Mouse (Mus musculus) v-Abl transformed pro-B cells (cell line): ENCODE results near the gene Pgrmc2.

Experiments used
- in situ Hi-C, 2 experiments: fragments of 400-800 bp; cut with MboI; formaldehyde crosslinking; loops; one replicate each; pipeline ENCODE4 v1.15.1; 2025; ENCODE audit not compliant: unreplicated experiment in 2 of 2

Pgrmc2 gene

DNA sequence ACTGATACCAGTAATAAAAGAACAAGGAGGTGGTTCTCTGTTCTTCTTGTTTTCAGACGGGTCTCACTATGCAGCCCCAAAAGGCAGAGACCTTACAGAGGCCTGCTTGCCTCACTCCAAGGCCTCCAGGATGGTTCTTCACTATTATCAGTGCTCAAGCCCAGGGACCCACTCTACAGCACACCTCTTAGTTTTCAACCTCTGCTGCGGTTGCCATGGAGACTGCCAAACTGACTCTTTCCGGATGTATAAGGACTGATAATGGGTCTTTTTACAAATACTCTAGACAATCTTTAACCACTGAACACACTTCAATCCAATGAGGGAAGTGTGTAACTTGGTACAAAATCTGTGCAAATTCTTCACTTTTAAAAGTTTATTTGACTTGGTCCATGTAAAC lies 2.1 kb downstream of the Pgrmc2 start:
- in situ Hi-C loops = loop anchor here (5.0 to 25.0 kb wide), 5 partner anchors 128 to 657 kb away; partner anchors contain the start of genes D3Ertd751e (in 1 of the 2) and Sclt1 (in 1 of the 2)

DNA sequence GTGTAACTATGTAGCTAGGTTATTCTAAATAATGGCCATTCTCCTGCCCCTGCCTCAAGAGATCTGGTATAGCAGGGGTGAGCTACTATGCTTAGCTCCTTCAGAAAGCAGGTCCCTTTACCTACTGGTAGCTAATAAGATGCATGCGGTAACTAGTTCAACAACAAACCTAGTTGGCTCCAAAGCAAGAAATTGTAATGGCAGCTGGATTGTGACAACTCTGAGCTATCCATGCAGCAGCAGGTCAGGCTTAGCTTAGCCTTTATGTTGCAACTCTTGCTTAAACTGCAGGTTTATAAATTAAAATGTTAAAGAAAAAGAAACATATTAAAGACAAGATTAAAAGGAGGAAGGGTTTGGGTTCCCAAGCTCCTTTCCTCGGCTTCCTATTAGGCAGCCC lies 4.2 kb downstream of the Pgrmc2 start:
- in situ Hi-C loops = loop anchor here in 1 of 2 experiments (25.0 kb wide), 1 partner anchor 659 kb away; the partner anchor contains the start of genes D3Ertd751e and Sclt1

DNA sequence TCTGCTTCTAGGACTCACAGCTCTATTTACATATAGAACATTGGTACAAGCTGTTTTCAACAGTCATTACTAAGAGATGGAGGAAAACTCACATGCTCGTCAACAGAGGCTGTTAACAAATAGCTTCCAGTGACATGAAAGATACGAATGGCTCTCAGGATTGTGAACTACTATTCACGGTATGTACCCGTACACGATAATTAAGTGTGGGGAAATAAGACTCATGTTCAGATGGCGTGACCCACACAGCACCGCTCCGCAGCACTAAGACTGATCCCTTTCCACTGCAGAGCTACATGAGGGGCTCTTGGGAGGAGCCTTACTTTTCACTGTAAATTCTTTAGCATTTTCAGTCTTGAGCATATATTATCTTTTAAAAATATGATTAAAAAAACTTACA lies 7.5 kb downstream of the Pgrmc2 start:
- in situ Hi-C loops = loop anchor here in 1 of 2 experiments (25.0 kb wide), 1 partner anchor 662 kb away; the partner anchor contains the start of genes D3Ertd751e and Sclt1

DNA sequence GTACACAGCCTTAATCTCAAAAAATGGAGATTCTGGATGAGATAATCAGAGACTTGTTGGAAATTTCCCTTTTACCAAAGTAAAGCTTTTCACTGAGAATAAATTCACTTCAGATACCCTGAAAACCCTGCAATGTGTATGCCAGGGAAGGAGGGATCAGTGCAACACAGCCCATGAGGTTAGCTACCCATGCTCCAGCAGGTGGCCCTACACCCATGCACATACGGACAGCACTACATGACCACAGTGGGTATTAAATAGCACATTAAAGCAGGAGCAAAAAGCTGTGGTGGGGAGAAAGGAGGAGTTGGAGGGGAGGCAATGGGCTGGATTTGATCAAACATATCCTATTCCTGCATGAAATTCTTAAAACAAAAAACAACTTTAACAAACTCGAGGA lies 12.3 kb downstream of the Pgrmc2 start:
- in situ Hi-C loops = no loop called here

DNA sequence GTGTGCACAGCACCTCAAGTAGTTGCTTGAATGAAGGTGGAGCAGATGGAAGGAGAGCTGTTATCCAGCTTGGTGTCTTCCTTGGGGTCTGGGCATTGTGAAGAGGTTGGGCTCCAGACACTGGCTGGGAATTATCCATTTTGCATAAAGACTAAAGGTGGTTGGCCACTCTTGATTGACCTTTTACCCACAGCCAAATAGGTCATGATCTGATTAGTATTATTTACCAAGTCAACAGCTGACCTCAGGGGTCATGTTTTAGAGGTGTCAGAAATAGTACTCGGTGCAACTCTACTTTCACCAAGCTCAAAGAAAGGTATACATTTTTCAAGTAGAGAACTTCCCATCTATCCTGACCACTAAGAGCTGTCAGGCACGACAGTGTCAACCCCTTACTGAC lies 17.5 kb downstream of the Pgrmc2 start:
- in situ Hi-C loops = no loop called here

DNA sequence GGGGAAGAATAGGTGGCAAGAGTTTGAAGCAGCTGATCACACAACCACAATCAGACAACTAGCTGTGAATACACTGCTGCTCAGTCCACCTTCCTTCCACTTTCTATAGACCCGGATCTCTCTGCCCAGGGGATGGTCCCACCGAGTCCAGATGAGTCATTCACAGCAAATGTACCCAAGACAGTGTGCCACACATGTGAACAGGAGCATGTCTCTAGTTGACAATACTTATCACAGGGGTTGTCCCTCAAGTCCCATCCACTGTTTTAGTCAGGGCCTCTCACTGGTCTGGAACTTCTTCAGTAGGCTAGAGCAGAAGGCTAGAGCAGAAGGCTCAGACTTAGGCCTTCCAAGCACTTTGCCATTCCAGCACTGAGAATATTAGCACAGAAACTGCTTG lies 20.1 kb downstream of the Pgrmc2 start:
- in situ Hi-C loops = no loop called here

DNA sequence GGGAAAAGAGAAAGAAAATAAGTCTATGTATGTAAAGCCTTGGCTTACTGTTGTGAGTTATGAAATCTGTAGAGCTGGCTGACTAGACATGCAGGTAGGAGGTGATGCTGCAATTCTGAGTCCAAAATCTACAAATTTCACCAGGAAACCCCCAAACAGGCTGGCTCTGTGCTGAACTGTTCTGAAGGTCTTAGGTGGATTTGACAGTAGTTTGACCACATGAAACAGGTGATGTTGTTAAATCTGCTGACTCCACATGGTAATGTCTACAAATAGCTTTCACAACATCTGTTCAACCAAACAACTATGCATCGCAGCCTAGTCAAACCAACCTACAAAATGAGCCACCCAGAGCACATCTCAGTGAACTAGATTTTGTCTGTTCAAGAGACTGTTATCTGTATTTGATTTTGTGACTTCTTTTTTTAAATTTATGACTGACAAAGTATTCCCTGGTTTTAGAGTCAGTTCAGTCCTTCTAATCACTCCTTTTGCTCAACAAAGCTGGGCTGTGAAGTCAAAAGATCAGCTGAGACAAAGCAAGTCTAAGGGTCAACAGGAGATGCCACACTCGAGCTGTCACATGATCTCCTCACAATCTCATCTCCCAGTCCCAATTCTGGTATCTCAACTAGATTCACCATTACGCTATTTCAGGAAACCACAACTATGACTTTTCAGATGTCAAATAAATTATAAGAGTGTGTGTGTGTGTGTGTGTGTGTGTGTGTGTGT lies 20.8 kb downstream of the Pgrmc2 start:
- in situ Hi-C loops = no loop called here

DNA sequence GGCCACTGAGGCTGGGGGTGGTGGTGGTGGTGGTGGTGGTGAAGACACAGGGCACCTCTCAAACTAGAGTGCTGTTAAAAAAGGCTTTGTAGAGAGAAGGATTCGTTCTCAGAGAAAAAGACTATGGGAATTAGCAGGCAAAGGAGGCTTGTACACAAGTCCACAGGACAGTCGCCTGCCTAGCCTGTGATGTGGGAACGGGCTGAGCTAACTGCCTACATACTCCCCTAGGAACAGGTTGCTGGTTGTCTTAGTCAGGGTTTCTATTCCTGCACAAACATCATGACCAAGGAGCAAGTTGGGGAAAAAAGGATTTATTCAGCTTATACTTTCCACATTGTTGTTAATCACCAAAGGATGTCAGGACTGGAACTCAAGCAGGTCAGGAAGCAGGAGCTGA lies 23.6 kb downstream of the Pgrmc2 start:
- in situ Hi-C loops = no loop called here

DNA sequence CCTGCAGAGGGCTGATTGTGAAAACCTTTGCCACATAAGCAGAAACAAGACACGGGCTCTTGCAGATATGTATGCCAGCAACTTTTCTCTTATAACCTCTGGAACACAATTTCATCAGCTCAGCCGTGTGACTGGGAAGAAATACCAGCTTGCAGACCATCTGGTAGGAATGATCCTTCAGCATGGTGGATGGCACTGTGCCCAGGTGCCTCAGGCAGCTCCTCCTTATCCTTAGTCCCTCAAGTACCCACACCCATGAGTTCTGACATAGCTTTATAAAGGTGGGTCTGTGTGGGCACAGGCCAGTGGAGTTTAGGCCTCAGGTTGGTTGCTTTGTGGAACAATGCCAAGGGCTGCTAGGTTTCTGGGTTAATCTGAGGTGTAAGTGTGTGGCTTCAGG lies 24.5 kb downstream of the Pgrmc2 start:
- in situ Hi-C loops = no loop called here

DNA sequence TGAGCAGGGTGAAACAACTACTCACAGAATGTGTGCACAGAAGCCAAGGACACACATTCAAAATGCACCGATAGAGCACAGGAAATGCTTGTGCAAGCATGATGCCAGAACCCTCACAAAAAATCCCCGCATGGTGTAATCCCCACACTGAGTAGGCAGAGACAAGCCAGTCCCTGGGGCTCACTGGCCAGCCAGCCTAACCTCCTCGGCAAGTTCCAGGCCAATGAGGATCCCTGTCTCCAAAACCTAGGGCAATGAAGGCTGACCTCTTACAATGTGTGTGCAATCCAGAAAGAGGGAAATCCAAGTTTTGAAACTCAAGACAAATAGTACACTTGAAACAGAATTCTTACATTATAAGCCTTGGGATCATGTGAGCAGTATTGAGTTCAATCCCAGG lies 29.5 kb downstream of the Pgrmc2 start:
- in situ Hi-C loops = no loop called here

DNA sequence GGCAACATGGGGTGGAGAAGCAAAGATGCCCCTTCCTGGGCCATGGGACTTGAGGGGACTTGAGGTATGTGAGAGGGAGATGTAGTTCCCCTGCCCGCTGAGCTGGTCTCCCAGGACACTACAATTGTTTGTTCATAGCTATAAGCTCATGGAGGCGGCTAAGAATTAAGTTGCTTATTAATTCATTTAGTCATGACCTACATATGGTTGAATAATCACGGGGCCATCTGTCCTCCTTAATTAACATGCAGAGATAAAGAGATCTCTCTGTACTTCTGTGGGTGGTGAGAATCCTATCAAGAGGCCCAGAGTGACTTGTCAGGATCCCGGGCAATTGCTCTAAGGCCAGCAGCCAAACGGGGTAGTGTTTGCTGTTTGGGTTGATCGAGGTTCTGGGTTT lies 35.0 kb downstream of the Pgrmc2 start:
- in situ Hi-C loops = loop anchor here in 1 of 2 experiments (5.0 kb wide), 1 partner anchor 119 kb away; no protein-coding TSS in a partner anchor

DNA sequence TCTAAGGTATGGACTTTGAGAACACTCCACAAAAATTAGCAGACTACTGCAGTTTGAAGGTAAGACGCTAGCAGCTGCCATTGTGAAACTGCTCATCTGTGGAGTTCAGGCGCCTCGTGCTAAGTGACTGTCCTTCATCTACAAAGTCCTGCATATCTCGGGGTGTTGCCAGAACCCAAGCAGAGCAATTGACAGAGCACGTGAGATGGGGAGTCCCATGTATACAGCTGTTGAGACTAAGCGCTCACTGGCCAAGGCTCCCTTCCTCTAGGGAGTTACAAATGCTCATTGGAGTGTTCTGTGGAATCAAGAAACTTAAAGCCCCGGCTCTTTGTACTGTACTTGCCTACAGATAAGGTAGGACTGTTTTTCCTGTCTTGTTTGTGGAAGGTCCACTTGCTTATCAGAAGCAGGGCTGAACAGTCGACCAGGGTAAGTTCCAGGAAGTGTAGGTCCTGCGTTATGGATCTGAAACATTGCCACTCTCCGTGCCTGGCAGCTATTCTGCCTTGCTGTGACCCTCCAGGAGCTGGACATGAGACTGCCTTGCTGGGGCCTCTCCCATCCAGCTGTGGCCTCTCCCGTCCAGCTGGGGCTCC lies 39.0 kb downstream of the Pgrmc2 start:
- in situ Hi-C loops = loop anchor here in 1 of 2 experiments (5.0 kb wide), 1 partner anchor 247 kb away; no protein-coding TSS in a partner anchor

DNA sequence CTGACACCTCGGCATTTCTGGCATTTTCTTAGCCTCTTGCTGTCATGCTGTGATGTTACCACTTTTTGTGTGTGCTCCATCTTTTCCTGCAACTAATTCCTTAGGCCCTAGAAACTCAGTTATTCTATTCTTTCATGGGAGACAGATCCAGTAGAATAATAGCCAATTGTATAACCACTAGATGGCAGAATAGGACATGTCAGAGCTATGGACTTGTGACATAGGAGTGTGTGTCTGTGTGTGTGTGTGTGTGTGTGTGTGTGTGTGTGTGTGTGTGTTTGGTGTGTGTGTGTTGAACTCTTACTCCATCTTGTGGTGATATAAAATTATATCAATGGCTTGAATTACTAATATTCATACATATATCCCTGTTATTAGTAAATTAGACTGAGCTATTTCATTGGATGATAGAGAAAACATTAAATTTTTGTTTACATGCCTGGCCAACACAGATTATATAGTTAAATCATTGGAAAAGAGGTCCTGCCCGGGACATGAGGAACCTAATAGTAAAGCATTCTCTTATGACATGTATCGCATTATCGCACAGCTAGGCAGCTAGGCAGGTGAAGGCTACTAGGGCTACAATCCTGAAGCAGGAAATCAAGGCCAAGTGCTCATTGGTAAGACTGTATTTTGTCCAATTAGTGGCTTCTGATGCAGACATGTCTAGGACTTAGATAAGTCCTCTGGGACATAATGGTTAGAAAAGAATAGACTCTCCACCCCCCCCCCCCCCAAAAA lies 40.5 kb downstream of the Pgrmc2 start:
- in situ Hi-C loops = loop anchor here in 1 of 2 experiments (5.0 kb wide), 1 partner anchor 245 kb away; no protein-coding TSS in a partner anchor

DNA sequence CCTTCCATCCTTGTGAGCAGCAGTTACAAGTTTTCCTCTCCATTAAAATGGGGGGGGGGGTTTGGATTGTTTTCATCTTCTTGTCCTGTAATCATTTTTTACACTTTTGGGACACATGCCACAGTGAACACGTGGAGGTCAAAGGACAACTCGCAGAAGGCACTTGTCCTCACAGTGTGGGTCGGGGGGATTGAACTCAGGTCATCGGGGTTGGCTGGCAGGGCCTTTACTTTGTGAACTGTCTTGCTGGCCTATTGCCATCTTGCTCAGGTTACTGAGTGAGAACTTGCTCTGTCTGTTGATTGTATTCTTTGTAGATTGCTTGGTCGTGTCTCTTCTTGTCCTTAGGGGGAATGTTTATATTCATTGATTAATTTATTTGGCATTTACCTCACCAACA lies 41.6 kb downstream of the Pgrmc2 start:
- in situ Hi-C loops = loop anchor here in 1 of 2 experiments (5.0 kb wide), 1 partner anchor 244 kb away; no protein-coding TSS in a partner anchor

DNA sequence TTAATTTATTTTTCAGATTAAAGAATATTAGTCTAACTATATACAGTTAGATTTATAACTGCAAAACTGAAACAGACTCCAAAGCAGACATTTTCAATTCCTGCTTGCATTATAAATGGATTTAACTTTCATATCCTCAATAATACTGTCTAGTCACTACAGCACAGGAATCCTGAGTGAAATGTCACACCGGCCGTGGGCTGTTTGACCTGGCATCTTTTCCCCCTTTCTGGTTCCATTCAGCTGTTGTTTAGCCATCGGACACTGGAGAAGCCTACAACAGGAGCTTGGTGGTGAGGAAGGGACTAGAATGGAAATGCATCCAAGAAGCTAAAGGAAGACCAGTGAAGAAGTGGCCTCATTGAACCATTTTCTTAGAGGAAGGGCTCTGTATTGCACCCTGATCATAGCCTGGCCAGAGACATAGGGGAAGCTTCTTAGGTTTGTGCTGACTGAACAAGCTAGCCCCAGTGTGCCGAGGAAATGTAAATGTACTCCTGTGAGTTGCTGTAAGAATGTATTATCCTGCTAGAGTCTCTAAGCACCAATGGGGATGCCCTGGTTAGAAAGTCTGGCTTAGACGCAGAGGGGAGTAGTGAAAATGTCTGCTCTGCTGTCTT lies 44.4 kb downstream of the Pgrmc2 start:
- in situ Hi-C loops = no loop called here

DNA sequence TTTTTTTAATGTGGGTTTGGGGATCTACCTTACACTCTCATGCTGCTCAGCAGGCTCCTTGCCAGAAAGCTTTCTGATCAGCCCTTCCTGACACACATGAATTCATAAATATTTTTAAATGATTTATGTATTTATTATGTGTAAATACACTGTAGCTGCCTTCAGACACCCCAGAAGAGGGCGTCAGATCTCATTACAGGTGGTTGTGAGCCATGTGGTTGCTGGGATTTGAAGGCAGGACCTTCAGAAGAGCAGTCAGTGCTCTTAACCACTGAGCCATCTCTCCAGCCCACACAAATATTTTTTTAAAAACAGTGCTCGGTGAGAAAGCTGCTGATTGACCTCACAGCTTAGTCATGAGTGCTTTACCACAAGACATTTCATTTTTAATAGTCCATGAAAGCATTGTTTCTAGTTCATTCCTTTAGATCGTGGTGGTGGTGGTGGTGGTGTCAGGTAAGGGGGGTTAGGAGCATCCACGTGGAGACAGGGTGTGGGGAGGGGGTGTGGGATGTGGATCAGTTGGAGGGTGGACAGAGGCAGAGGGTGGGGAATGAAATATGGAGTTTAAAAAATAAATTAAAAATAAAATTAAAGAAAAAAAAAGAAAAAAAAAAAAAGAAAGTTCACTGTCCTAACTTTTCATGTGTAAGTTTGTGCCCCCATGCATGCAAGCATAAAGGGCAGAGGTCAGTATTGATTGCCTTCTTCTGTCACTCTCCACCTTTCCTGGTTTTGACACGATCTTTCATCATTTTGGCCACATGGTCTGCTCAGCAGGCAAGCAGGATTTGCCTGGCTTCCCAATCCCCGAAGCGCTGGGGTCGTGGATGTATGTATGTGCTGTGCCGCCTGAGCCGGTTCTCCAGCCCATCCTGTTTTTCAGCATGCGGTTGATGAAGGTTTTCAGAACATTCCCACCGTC lies 51.3 kb downstream of the Pgrmc2 start:
- in situ Hi-C loops = no loop called here

DNA sequence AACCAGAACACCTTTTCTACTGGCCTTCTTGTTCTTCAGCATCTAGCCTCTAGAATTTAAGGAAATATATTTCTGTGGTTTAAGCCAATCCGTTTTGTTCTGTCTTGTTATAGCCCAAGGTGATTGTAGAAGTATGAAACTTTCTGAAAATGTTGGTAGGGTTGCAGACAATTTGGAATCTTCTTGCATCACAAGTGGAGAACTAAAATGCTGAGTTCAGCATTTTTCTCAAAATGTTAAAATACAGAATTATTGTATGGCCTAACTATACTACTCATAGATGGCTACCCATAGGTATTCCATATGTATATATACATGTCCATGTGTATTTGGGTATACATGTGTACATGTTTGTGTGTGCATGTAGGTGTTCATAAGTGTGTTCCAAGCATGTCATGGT lies 52.1 kb downstream of the Pgrmc2 start:
- in situ Hi-C loops = no loop called here

DNA sequence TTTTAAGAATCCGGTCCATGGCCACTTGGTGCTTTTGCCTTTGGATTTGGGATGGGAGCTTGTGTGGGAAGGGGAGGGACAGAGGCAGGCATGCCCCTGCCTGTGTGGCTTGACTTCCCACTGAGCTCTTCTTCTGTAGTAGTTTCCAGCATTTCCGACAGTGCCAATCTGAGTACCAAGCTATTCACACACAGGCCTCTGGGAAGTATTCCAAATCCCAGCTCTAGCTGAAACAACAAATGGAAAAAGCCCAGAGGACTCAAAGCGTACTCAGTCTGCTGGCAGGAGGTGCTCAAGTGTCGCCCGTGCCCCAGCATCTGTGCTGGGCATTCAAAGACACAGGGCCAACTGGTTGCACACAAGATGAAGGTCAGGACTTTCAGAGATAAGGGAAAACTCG lies 60.9 kb downstream of the Pgrmc2 start:
- in situ Hi-C loops = no loop called here

DNA sequence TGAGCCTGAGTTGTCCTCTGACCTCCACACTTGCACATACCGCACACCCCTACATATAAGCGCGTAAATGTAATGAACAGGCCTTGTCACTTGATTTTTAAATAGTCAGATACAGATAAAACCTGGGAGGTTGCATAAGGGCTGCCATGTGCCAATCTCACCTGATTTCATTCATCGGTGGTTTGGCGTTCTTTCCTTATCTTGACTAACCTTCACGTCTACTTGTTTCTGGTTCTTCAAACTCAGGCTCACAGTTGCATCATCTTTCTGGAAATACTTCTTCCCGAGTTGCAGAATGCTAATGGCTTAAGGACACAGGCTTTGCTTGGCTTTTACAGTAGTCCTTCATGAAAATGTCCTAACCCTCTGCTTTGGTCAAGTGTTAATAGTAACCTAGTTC lies 62.2 kb downstream of the Pgrmc2 start:
- in situ Hi-C loops = no loop called here
